Mouse (Mus musculus) small intestine, adult 2 months (tissue): ENCODE data around the gene Nup98. TPM values are rescaled to one million over a fixed set of nuclear protein-coding genes. Genes with fewer than 3 reads are reported as not detected.

Experiments
- H3K27ac ChIP-seq: fragments of 200-500 bp; 2 replicates; pipeline ENCODE4 v1.5.1; 2012; ENCODE audit warnings: low read depth, low read length, control low read depth, inconsistent platforms; ENCODE audit not compliant: insufficient read depth
- H3K27me3 ChIP-seq: fragments of 200-500 bp; 2 replicates; pipeline ENCODE4 v1.6.1; 2012; ENCODE audit warnings: mild to moderate bottlenecking, moderate library complexity, low read length, inconsistent platforms; ENCODE audit not compliant: control insufficient read depth, insufficient read depth
- H3K36me3 ChIP-seq: fragments of 200-500 bp; 2 replicates; pipeline ENCODE4 v1.6.1; 2012; ENCODE audit warnings: mild to moderate bottlenecking, low read length, control low read depth, inconsistent platforms; ENCODE audit not compliant: control insufficient read depth, insufficient read depth
- H3K4me1 ChIP-seq: fragments of 200-500 bp; 2 replicates; pipeline ENCODE4 v1.6.1; 2012; ENCODE audit warnings: low read length, inconsistent platforms, mixed read lengths; ENCODE audit not compliant: control insufficient read depth, insufficient read depth, insufficient read length
- H3K4me3 ChIP-seq: fragments of 200-500 bp; 2 replicates; pipeline ENCODE4 v1.5.1; 2012; ENCODE audit warnings: low read depth, mild to moderate bottlenecking, control low read depth, inconsistent platforms, low read length, moderate library complexity
- CTCF ChIP-seq: fragments of 200-500 bp; IDR thresholded peaks from 2 replicates; pipeline ENCODE4 v1.5.1; 2012; ENCODE audit warnings: low read depth, mild to moderate bottlenecking, control low read depth, inconsistent platforms, low read length, moderate library complexity, mixed read lengths; ENCODE audit not compliant: insufficient replicate concordance, insufficient read length; ENCODE audit errors: extremely low read depth
- POLR2A ChIP-seq: fragments of 200-500 bp; IDR thresholded peaks from 2 replicates; pipeline ENCODE4 v1.6.1; 2012; ENCODE audit warnings: low read depth, mild to moderate bottlenecking, control low read depth, inconsistent platforms, low read length, moderate library complexity
- WGBS: fragments of 180-500 bp; shearing (Covaris S2); methylation state at CpG from one replicate; pipeline ENCODE4 v1.1.7; 2018; 5-methylcytosine and 5-hydroxymethylcytosine counted together
- polyA plus RNA-seq: library from polyadenylated mRNA; depleted of rRNA; stranded (reverse); fragments of >200 nt; gene quantifications from 2 replicates; pipeline ENCODE4 v1.2.3, GENCODE M21; 2012

Gene Nup98
- polyA plus RNA-seq, 1 experiment, result 12.2 TPM

DNA sequence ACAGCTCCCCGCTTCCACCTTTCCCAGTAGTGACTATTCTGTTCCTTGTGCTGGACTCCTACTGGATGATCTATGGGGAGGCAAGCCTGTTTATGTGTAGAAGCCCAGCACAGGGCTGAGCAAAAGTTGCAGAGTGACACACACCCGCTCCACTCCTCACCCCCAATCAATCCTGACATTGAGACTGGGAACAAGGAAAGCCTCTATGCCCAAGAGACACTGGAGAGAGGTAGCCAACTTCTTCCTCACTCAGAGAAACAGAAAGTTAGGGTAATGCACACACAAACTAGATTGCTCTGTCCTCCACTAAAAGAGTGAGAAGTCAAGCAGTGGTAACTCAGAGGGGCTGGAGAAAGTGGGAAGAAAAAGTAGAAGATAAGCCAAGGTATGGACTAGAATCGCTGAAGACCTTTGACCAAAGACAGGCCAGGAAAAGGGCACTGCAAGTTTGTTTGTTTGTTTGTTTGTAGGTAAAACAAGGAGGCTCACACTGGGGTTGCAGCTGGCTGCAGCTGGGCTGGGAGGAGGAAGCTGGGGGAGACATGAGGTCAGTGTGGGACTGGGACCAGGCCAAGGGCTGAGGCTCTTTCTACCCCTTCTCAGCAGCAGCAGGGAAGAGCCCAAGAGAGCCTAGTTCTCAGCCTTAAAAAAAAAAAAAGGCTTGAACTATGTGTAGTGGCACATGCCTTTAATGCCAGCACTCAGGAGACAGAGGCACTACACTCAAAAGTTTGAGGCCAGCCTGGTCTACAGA, 35.0 kb upstream of the Nup98 start:
- peak overlapping the region; percentile 74 for H3K27ac ChIP-seq
- H3K27me3 ChIP-seq, result no peaks in the 10 kb centered on the region
- H3K4me3 ChIP-seq, result no peak overlapping the region
- WGBS, result 39% methylated on average over 3 of the region's 3 CpGs
- H3K4me1 ChIP-seq, result peaks cover 54% of the 10 kb centered on the region
- no peak for TF ChIP-seq POLR2A
- TF ChIP-seq CTCF, result no peak
- H3K36me3 ChIP-seq, result peaks cover 16% of the 10 kb centered on the region

- no peaks in the 10 kb centered on the region for H3K27me3 ChIP-seq
- H3K4me3 ChIP-seq, result no peak overlapping the region
- H3K36me3 ChIP-seq, result peaks cover 26% of the 10 kb centered on the region
- TF ChIP-seq CTCF (no peak), POLR2A (no peak)
- H3K27ac ChIP-seq, result peak overlapping the region; percentile 74
- 55% methylated on average over 2 of the region's 2 CpGs for WGBS
- peaks cover 54% of the 10 kb centered on the region for H3K4me1 ChIP-seq
Measured at GRCm38 (mm10) chr7:102243870-102244269, 33.9 kb upstream of the Nup98 start.

DNA sequence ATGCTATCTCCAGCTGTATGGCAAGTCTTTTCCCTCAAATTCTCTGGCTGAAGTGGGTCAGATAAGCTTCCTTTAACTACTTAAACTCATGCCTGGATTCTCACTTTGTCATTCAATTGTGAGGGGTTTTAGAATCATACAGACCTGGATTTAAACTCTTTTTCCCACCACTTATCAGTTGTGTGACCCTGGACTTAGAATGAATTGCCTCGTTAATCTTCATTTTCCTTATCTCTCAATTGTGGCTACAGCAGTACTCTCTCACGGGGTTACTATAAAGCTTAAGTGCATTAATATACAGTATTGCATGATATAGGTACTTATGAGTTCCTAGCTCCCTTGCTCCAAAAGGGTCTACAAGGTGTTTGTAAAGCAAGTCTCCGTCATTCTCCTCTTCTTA, 32.9 kb upstream of the Nup98 start:
- Histone ChIP-seq H3K27me3 (no peaks in the 10 kb centered on the region), H3K4me3 (no peak overlapping the region), H3K27ac (peak overlapping the region; percentile 74; the same call in 1 of the 2 replicates), H3K36me3 (peaks cover 31% of the 10 kb centered on the region), H3K4me1 (peaks cover 51% of the 10 kb centered on the region)
- TF ChIP-seq POLR2A (no peak), CTCF (no peak)
- WGBS, result 40% methylated on average over 3 of the region's 3 CpGs

DNA sequence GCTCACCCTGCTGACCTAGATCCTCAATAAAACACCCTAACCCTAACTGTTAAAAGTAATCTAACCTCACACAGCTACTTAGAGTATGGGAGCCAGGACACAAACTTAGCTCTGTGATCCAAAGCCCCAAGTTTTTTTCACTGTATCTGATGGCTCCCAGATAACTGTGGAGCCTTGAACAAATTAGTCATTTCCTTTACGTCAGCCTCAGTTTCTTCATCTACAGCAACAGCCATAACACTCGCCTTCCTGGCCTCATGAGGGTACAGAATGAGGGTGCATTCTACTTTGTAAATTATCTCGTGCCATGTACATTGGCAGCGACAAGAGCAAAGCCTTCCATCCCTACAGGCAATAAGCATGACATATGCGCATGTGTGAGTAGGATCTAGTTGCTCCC, 32.4 kb upstream of the Nup98 start:
- WGBS, result 74% methylated on average over 5 of the region's 5 CpGs
- Histone ChIP-seq H3K27ac (no peak overlapping the region), H3K4me1 (peaks cover 46% of the 10 kb centered on the region), H3K36me3 (peaks cover 36% of the 10 kb centered on the region), H3K27me3 (no peaks in the 10 kb centered on the region), H3K4me3 (no peak overlapping the region)
- no peak for TF ChIP-seq POLR2A
- TF ChIP-seq CTCF, result no peak

DNA sequence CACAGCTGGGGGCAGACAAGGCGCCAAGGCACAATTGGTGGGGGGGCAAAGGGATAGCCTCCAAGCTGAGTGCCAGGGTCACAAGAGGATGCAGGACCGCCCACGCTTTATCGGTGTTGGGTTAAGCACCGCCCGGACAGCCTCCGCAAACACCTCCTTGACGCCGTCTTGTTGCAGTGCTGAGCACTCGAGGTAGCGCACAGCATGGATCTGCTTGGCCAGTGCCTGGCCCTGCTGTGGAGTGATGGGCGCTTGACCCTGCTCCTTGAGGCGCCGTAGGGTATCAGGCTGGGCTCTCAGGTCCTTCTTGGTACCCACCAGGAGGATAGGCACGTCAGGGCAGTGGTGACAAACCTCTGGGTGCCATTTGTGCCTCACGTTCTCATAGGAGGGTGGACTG, 29.6 kb upstream of the Nup98 start:
- TF ChIP-seq POLR2A, result no peak
- TF ChIP-seq CTCF, result no peak
- Histone ChIP-seq H3K27me3 (no peaks in the 10 kb centered on the region), H3K27ac (no peak overlapping the region), H3K36me3 (peaks cover 46% of the 10 kb centered on the region), H3K4me1 (peaks cover 20% of the 10 kb centered on the region; the same call in 1 of the 2 replicates), H3K4me3 (no peak overlapping the region)
- WGBS, result 91% methylated on average over 16 of the region's 16 CpGs

DNA sequence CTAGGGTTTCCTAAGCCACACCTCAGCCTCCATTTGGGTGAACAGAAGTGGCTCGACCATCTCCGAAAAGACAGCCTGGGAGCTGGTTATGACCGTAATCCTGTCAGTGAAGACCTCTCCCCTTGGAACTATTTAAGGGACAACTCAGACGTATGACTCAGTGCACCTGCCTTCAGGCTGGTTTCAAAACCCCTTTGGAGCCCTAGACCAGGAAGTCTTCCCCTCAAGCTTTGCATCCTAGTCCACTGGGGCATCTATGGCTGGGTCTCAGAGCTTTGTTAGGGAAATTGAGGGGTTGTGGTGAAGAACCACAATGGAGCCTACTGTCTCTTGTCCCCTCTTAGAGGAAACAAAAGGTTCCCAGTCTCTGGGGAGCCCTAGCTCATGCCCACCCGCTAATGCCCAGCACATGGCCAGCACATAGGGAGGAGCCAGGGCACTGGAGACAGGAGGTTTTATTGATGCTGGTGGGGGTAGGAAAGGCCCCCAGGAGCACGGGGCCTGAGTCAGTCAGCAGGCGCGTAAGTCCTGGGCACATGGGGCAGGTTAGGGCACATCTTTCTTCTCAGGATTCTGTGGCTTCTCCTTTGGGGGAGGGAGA, 28.8 kb upstream of the Nup98 start:
- Histone ChIP-seq H3K4me3 (no peak overlapping the region), H3K4me1 (peaks cover 12% of the 10 kb centered on the region; the same call in 1 of the 2 replicates), H3K27ac (no peak overlapping the region), H3K36me3 (peaks cover 46% of the 10 kb centered on the region), H3K27me3 (no peaks in the 10 kb centered on the region)
- no peak for TF ChIP-seq POLR2A
- TF ChIP-seq CTCF, result no peak
- WGBS, result 80% methylated on average over 8 of the region's 8 CpGs

DNA sequence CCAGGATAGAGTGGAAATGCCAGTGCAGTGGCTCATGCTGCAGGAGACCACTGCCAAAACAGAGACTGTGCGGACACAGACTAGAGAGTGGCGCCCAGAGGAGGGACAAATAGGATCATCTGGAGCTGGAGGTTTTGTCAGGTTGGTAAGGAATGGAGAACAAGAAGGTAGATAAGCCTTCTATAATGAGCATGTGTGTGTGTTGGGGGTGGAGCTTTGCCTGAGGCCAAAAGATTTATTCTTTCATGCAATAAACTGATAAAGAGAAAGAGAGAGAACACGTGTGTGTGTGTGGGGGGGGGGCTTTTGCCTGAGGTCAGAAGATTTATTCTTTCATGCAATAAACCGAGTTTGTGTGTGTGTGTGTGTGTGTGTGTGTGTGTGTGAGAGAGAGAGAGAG, 23.1 kb upstream of the Nup98 start:
- H3K27ac ChIP-seq, result no peak overlapping the region
- no peak overlapping the region for H3K4me3 ChIP-seq
- peaks cover 19% of the 10 kb centered on the region for H3K36me3 ChIP-seq
- 53% methylated on average over 4 of the region's 4 CpGs for WGBS
- no peak for TF ChIP-seq CTCF
- TF ChIP-seq POLR2A, result no peak
- no peaks in the 10 kb centered on the region for H3K4me1 ChIP-seq
- H3K27me3 ChIP-seq, result no peaks in the 10 kb centered on the region
